Mouse (Mus musculus) kidney, adult 2 months (tissue): ENCODE data around the gene 4930430A15Rik. TPM values are rescaled to one million over a fixed set of nuclear protein-coding genes. Genes with fewer than 3 reads are reported as not detected.

ENCODE experiments used
- DNase-seq: peaks from one replicate; pipeline ENCODE4 v3.0.0; 2021
- H3K27ac ChIP-seq: fragments of 200-500 bp; 2 replicates; pipeline ENCODE4 v1.5.1; 2012; ENCODE audit warnings: low read depth, low read length, control low read depth, inconsistent platforms; ENCODE audit not compliant: insufficient read depth
- H3K27me3 ChIP-seq: fragments of 200-500 bp; replicated peaks from 2 replicates; pipeline ENCODE4 v1.6.1; 2012; ENCODE audit warnings: mild to moderate bottlenecking, moderate library complexity, low read length, inconsistent platforms; ENCODE audit not compliant: control insufficient read depth, insufficient read depth
- H3K36me3 ChIP-seq: fragments of 200-500 bp; 2 replicates; pipeline ENCODE4 v1.6.1; 2012; ENCODE audit warnings: mild to moderate bottlenecking, moderate library complexity, low read length, inconsistent platforms; ENCODE audit not compliant: control insufficient read depth, insufficient read depth
- H3K4me1 ChIP-seq: fragments of 200-500 bp; 2 replicates; pipeline ENCODE4 v1.6.1; 2011; ENCODE audit warnings: low read length; ENCODE audit not compliant: control insufficient read depth, insufficient read depth
- H3K4me3 ChIP-seq: fragments of 200-500 bp; 2 replicates; pipeline ENCODE4 v1.5.1; 2011; ENCODE audit warnings: mild to moderate bottlenecking, low read depth, low read length, control low read depth; ENCODE audit not compliant: insufficient read depth
- CTCF ChIP-seq: fragments of 200-500 bp; conservative IDR thresholded peaks from 2 replicates; pipeline ENCODE4 v1.5.1; 2011; ENCODE audit warnings: low read depth, mild to moderate bottlenecking, control low read depth, low read length, moderate library complexity, mixed read lengths; ENCODE audit not compliant: insufficient read depth, insufficient read length
- POLR2A ChIP-seq: fragments of 200-500 bp; IDR thresholded peaks from one replicate; pipeline ENCODE4 v1.6.1; 2011; ENCODE audit warnings: low read depth, low read length, control low read depth
- WGBS: fragments of 180-500 bp; shearing (Covaris S2); methylation state at CpG from one replicate; pipeline ENCODE4 v1.1.7; 2018; 5-methylcytosine and 5-hydroxymethylcytosine counted together
- polyA plus RNA-seq: library from polyadenylated mRNA; depleted of rRNA; stranded (reverse); fragments of >200 nt; gene quantifications from 2 replicates; pipeline ENCODE4 v1.2.3, GENCODE M21; 2012; rRNA removed

The 4930430A15Rik gene
- not detected in 2 replicates for polyA plus RNA-seq

DNA sequence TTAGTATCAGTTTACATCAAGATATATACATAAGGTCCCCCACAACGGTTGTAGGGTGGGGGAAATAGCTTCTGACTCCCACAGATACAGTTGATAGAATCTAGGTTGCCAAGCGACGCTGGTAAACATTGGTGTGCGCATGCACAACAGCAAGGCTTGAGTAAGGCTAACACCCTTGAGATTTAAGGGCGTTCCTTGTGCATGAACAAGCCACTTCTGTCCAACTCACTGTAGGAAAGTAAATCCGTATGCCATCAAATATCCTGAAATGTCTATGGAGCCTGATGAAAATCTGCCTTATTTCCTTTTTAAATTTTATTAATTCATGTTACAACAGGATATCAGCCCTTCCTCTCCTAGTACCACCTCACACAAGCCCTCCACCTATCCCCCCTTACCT lies at the start of gene 4930430A15Rik:
TSS of gene 4930430A15Rik (minus strand) at position 101 of the 400 bp plus-strand sequence.
- no peaks in the 10 kb centered on the region for H3K4me1 ChIP-seq
- DNase-seq: no peak
- no peak within 1 kb of the TSS for H3K4me3 ChIP-seq
- H3K36me3 ChIP-seq: no peaks in the 10 kb centered on the region
- WGBS: 81% methylated on average over 6 of the region's 6 CpGs
- no peak for TF ChIP-seq CTCF
- TF ChIP-seq POLR2A: no peak
- H3K27ac ChIP-seq: no peak within 1 kb of the TSS
- no peaks in the 10 kb centered on the region for H3K27me3 ChIP-seq

DNA sequence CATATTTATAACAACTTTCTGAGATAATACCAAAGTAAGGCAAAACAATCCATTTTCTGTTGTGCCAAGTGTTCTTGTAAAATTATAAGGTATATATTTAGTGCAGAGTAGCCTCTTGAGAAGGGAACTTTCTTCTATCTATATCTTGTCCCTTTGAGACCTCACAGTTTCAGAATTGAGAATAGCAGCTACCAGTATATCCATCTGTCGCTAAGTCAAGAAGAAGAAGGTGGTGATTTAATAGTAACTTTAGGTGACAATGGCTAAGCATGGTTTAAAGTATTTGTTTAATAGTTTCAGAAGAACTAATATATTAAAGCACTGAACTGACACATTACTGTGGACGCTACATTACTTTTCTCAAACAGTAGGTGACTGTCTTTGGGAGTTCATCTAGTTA lies 44.6 kb upstream of the 4930430A15Rik start, which contains the start of gene Olfr1277:
TSS of gene Olfr1277 (minus strand) at position 101 of the 400 bp plus-strand sequence.
- Histone ChIP-seq H3K27ac (no peak within 1 kb of the TSS), H3K4me1 (no peaks in the 10 kb centered on the region), H3K36me3 (no peaks in the 10 kb centered on the region), H3K27me3 (no peaks in the 10 kb centered on the region), H3K4me3 (no peak within 1 kb of the TSS)
- WGBS: 44% methylated on average over 2 of the region's 2 CpGs
- TF ChIP-seq POLR2A (no peak), CTCF (no peak)
- DNase-seq: no peak

DNA sequence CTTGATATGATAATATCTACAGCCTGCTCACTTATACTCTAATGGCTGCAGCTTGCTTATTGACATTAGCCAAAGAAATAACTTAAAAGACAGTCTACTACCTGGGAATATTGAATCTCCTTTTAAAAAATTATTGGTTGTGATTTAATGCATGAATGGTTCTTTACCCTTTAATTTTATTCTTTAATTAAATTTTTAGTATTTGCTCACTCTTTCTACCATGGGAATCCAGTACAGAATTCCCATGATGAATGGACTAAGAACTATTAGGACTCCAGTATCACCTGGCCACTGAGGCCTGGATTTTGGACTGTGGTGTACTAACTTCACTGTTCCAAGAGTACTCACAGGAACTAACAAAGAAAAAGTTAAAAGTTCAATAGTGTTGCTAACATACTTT lies 24.8 kb upstream of the 4930430A15Rik start, which contains the start of gene Olfr1276:
TSS of gene Olfr1276 (plus strand) at position 301 of the 400 bp plus-strand sequence.
- no peak for DNase-seq
- no peak for TF ChIP-seq CTCF
- no peak for TF ChIP-seq POLR2A
- Histone ChIP-seq H3K36me3 (no peaks in the 10 kb centered on the region), H3K4me1 (no peaks in the 10 kb centered on the region), H3K4me3 (no peak within 1 kb of the TSS), H3K27me3 (no peaks in the 10 kb centered on the region; the same call in 1 of the 2 replicates), H3K27ac (no peak within 1 kb of the TSS)

DNA sequence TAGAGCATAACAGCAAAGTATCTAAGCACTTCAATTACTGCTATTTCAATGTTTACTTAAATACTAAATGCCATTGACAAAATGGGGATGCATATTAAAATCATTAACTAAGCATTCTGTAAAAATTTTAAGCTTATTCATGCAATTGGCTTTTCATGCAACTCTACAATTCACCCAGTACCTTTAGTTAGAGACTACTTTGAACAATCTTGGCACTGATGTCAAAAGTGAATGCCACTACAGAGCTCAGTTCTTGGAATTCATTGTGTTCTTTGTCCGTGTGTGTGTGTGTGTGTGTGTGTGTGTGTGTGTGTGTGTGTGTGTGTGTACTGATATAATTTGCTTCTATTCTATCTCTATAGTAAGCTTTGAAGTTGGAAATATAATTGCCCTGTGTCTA lies 5.8 kb upstream of the 4930430A15Rik start, which contains the start of gene Olfr1275:
TSS of gene Olfr1275 (minus strand) at position 101 of the 400 bp plus-strand sequence.
- Histone ChIP-seq H3K4me3 (no peak within 1 kb of the TSS), H3K36me3 (no peaks in the 10 kb centered on the region), H3K27ac (no peak within 1 kb of the TSS), H3K27me3 (no peaks in the 10 kb centered on the region), H3K4me1 (no peaks in the 10 kb centered on the region)
- DNase-seq: no peak
- 88% methylated on average over 1 of the region's 1 CpGs for WGBS
- no peak for TF ChIP-seq CTCF
- no peak for TF ChIP-seq POLR2A

DNA sequence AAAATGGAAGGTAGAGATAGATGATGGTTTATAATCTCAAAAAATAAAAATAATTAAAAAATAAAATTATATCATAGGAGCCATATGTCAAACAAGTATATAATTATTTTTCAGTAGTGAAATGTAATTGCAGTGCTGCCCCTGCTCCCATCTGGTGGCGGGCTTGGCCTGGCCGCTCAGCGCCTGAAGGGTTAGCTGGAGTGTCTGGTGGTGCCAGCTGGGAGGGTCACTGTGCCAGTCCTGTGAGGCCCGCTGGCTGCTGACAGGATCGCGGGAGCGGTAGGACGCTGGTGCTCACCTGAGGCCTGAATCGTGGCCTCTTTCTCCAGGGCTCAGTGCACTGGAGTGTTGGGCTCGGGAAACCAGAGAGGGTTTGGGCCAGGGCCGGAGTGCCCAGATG lies 47.3 kb downstream of the 4930430A15Rik start:
- no peak for DNase-seq
- Histone ChIP-seq H3K27me3 (no peaks in the 10 kb centered on the region), H3K4me3 (no peak overlapping the region), H3K27ac (no peak overlapping the region), H3K4me1 (no peaks in the 10 kb centered on the region), H3K36me3 (no peaks in the 10 kb centered on the region)
- 94% methylated on average over 11 of the region's 11 CpGs for whole genome bisulfite sequencing
- TF ChIP-seq POLR2A (no peak), CTCF (no peak)

DNA sequence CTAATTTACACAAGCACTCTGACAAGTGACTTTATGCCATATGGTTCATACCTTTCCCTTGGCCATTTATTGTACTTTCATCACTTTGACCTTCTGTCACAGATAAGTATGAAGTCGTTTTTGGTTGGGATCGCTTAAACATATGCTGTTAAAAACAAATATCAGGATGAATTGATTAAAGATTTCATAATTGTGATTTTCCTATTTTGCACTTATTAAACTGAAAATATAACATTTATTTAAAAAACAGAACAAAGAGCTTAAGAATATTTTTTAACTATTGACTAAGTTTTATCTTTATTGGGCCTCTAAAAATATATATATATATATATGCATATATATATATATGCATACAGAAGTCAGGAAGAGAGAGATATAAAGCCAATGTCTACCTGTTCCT lies 76.6 kb downstream of the 4930430A15Rik start, which contains the start of gene Gm15130:
TSS of gene Gm15130 (minus strand) at position 101 of the 400 bp plus-strand sequence.
- Histone ChIP-seq H3K27me3 (no peaks in the 10 kb centered on the region), H3K36me3 (no peaks in the 10 kb centered on the region), H3K4me1 (no peaks in the 10 kb centered on the region), H3K4me3 (no peak within 1 kb of the TSS), H3K27ac (no peak within 1 kb of the TSS)
- DNase-seq: no peak
- no peak for TF ChIP-seq POLR2A
- TF ChIP-seq CTCF: no peak
- WGBS: 56% methylated on average over 2 of the region's 2 CpGs

DNA sequence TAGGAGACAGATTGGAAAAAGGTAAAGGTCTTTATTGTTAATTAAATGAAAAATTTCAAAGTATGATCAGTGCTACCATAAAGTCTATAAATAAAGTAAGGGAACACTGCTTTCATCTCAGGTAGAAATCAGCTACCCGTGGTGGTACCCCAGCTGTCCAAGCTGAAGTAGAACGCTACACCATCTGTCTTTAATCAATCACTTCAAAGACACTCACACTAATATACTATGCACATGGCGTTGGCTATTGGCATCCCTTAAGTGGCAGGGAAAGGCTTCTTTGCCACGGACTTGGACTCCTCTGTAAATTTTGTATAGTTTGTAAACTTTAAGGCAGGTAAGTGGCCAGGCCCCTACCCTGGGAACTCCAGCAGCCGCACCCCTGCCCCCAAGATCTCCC lies 93.7 kb downstream of the 4930430A15Rik start:
- Histone ChIP-seq H3K27me3 (no peaks in the 10 kb centered on the region), H3K36me3 (no peaks in the 10 kb centered on the region), H3K27ac (no peak overlapping the region), H3K4me1 (no peaks in the 10 kb centered on the region), H3K4me3 (no peak overlapping the region)
- no peak for TF ChIP-seq POLR2A
- TF ChIP-seq CTCF: no peak
- no peak for DNase-seq
- 58% methylated on average over 5 of the region's 5 CpGs for WGBS

Other genes with a start within 250 kb of the 4930430A15Rik start
- gene Gm13941, start 123.6 kb downstream of the 4930430A15Rik start, polyA plus RNA-seq: not detected in 2 replicates
- not detected in 2 replicates for gene Gm15130, start 76.7 kb downstream of the 4930430A15Rik start, polyA plus RNA-seq
- not detected in 2 replicates for gene Olfr1275, start 5.7 kb upstream of the 4930430A15Rik start, polyA plus RNA-seq
- gene Olfr1276, start 24.9 kb upstream of the 4930430A15Rik start, polyA plus RNA-seq: not detected in 2 replicates
- not detected in 2 replicates for gene Olfr1277, start 44.5 kb upstream of the 4930430A15Rik start, polyA plus RNA-seq
- not detected in 2 replicates for gene Olfr1278, start 60.5 kb upstream of the 4930430A15Rik start, polyA plus RNA-seq
- not detected in 2 replicates for gene Olfr1279, start 71.0 kb upstream of the 4930430A15Rik start, polyA plus RNA-seq
- not detected in 2 replicates for gene Olfr1280, start 84.4 kb upstream of the 4930430A15Rik start, polyA plus RNA-seq
- not detected in 2 replicates for gene Olfr1281, start 96.9 kb upstream of the 4930430A15Rik start, polyA plus RNA-seq
- gene Olfr1282, start 106.5 kb upstream of the 4930430A15Rik start, polyA plus RNA-seq: not detected in 2 replicates
- not detected in 2 replicates for gene Olfr1283, start 137.2 kb upstream of the 4930430A15Rik start, polyA plus RNA-seq
- gene Olfr1284, start 145.9 kb upstream of the 4930430A15Rik start, polyA plus RNA-seq: not detected in 2 replicates
- not detected in 2 replicates for gene Olfr1286, start 193.5 kb upstream of the 4930430A15Rik start, polyA plus RNA-seq
- gene Olfr1287, start 219.5 kb upstream of the 4930430A15Rik start, polyA plus RNA-seq: not detected in 2 replicates
- not detected in 2 replicates for gene Olfr1288, start 244.5 kb upstream of the 4930430A15Rik start, polyA plus RNA-seq